ENCODE assay signal across 27 mouse cellular contexts in genomic region chr2:29277703-29278121, GRCm38 (mm10). TPM values are rescaled to one million over a fixed set of nuclear protein-coding genes. Genes with fewer than 3 reads are reported as not detected.
A peak's percentile ranks its signal among the peaks of the same experiment; 100 is the strongest.
DNase-seq lines count a peak whose midpoint lies in the region; ATAC-seq and TF ChIP-seq lines count a peak whose summit lies in the region.
"Had no signal": no experiment of that assay in that cellular context is flagged by ENCODE, and none has a peak within 500 bp of the region (broad histone marks: within the 10 kb centered on the region; RNA-seq: fewer than 3 reads in every experiment).

No protein-coding gene starts in this region.

- no peak for TF ChIP-seq RAD21 in MEL (IDR thresholded peaks at IDR 0.05; ENCODE audit: low read depth, low read length)

- no peak overlapping the region for H3K9ac ChIP-seq in forebrain, embryonic 16.5 days (replicated peaks; ENCODE audit: low read depth, low read length)
- H3K9ac ChIP-seq in forebrain, embryonic 11.5 days (ENCODE audit: low read length), result no peak overlapping the region
- no peak overlapping the region for H3K9ac ChIP-seq in heart, embryonic 12.5 days
- no peak overlapping the region for H3K9ac ChIP-seq in MEL (ENCODE audit: control insufficient read depth, low read depth, low read length, poor library complexity, severe bottlenecking)
- H3K9ac ChIP-seq: embryonic facial prominence, embryonic 12.5 days; heart, embryonic 13.5 days; hindbrain, embryonic 15.5 days; kidney, embryonic 15.5 days; liver, embryonic 13.5 days; neural tube, embryonic 13.5 days had no signal

- no peaks in the 10 kb centered on the region for H3K4me1 ChIP-seq in forebrain, embryonic 16.5 days (replicated peaks; ENCODE audit: control insufficient read depth, insufficient read depth, low read length)
- no peaks in the 10 kb centered on the region for H3K4me1 ChIP-seq in forebrain, embryonic 11.5 days (replicated peaks; ENCODE audit: control insufficient read depth, insufficient read depth, low read length)
- H3K4me1 ChIP-seq in heart, embryonic 12.5 days (replicated peaks), result peaks cover 15% of the 10 kb centered on the region
- H3K4me1 ChIP-seq in MEL (ENCODE audit: control insufficient read depth in 1 of 2, insufficient read depth in 2 of 2, low read length in 2 of 2), result no peaks in the 10 kb centered on the region
- H3K4me1 ChIP-seq: embryonic facial prominence, embryonic 12.5 days; hindbrain, embryonic 15.5 days; liver, embryonic 13.5 days had no signal

- H3K27me3 ChIP-seq in forebrain, embryonic 16.5 days (replicated peaks; ENCODE audit: control insufficient read depth, insufficient read depth, low read length), result no peaks in the 10 kb centered on the region
- H3K27me3 ChIP-seq in forebrain, embryonic 11.5 days (ENCODE audit: control insufficient read depth, insufficient read depth, low read length), result no peaks in the 10 kb centered on the region
- H3K27me3 ChIP-seq in heart, embryonic 12.5 days (replicated peaks), result peaks cover 25% of the 10 kb centered on the region
- H3K27me3 ChIP-seq in MEL (ENCODE audit: control insufficient read depth in 1 of 2, insufficient read depth in 2 of 2, low read length in 2 of 2), result no peaks in the 10 kb centered on the region
- H3K27me3 ChIP-seq: embryonic facial prominence, embryonic 12.5 days; hindbrain, embryonic 15.5 days; kidney, embryonic 15.5 days; liver, embryonic 13.5 days; neural tube, embryonic 13.5 days had no signal

- no peaks in the 10 kb centered on the region for H3K79me2 ChIP-seq in MEL (ENCODE audit: control insufficient read depth, insufficient read depth, low read length, poor library complexity)

- no peak overlapping the region for H3K27ac ChIP-seq in forebrain, embryonic 16.5 days (ENCODE audit: low read length)
- H3K27ac ChIP-seq in forebrain, embryonic 11.5 days (ENCODE audit: low read depth, low read length), result no peak overlapping the region
- no peak overlapping the region for H3K27ac ChIP-seq in heart, embryonic 12.5 days (ENCODE audit: poor library complexity, severe bottlenecking)
- H3K27ac ChIP-seq in MEL (ENCODE audit: control insufficient read depth, low read depth, low read length), result no peak overlapping the region
- H3K27ac ChIP-seq: embryonic facial prominence, embryonic 12.5 days; heart, embryonic 13.5 days; hindbrain, embryonic 15.5 days; kidney, embryonic 15.5 days; liver, embryonic 13.5 days; neural tube, embryonic 13.5 days had no signal

- H3K4me2 ChIP-seq in forebrain, embryonic 16.5 days (ENCODE audit: low read length), result no peak overlapping the region
- no peak overlapping the region for H3K4me2 ChIP-seq in forebrain, embryonic 11.5 days (ENCODE audit: low read depth, low read length, severe bottlenecking)
- no peak overlapping the region for H3K4me2 ChIP-seq in heart, embryonic 12.5 days
- H3K4me2 ChIP-seq: embryonic facial prominence, embryonic 12.5 days; heart, embryonic 13.5 days; hindbrain, embryonic 15.5 days; kidney, embryonic 15.5 days; liver, embryonic 13.5 days; midbrain, embryonic 11.5 days; neural tube, embryonic 13.5 days had no signal

- no peaks in the 10 kb centered on the region for H3K9me3 ChIP-seq in forebrain, embryonic 16.5 days (ENCODE audit: control insufficient read depth, low read length)
- H3K9me3 ChIP-seq in forebrain, embryonic 11.5 days (ENCODE audit: control insufficient read depth, low read length), result no peaks in the 10 kb centered on the region
- H3K9me3 ChIP-seq in heart, embryonic 12.5 days (replicated peaks), result no peaks in the 10 kb centered on the region
- no peaks in the 10 kb centered on the region for H3K9me3 ChIP-seq in MEL (replicated peaks; ENCODE audit: insufficient read depth, low read length)
- H3K9me3 ChIP-seq: embryonic facial prominence, embryonic 12.5 days; heart, embryonic 13.5 days; hindbrain, embryonic 15.5 days; kidney, embryonic 15.5 days; liver, embryonic 13.5 days; neural tube, embryonic 13.5 days had no signal

- no peaks in the 10 kb centered on the region for H3K36me3 ChIP-seq in forebrain, embryonic 16.5 days (ENCODE audit: control insufficient read depth, insufficient read depth)
- no peaks in the 10 kb centered on the region for H3K36me3 ChIP-seq in forebrain, embryonic 11.5 days (ENCODE audit: control insufficient read depth, insufficient read depth, low read length)
- no peaks in the 10 kb centered on the region for H3K36me3 ChIP-seq in heart, embryonic 12.5 days
- H3K36me3 ChIP-seq in MEL (ENCODE audit: control insufficient read depth in 1 of 2, insufficient read depth in 2 of 2, low read length in 2 of 2), result no peaks in the 10 kb centered on the region
- H3K36me3 ChIP-seq: embryonic facial prominence, embryonic 12.5 days; heart, embryonic 13.5 days; hindbrain, embryonic 15.5 days; kidney, embryonic 15.5 days; liver, embryonic 13.5 days; neural tube, embryonic 13.5 days had no signal

- intact Hi-C loops in heart, postnatal 10 days (cut with DNase I), result no loop called here

- no peak for TF ChIP-seq CTCF in MEL (IDR thresholded peaks at IDR 0.05 in 2 of 3, conservative IDR thresholded peaks at IDR 0.05 in 1 of 3; ENCODE audit: control insufficient read depth in 1 of 3, insufficient read depth in 1 of 3, low read depth in 2 of 3, low read length in 3 of 3, poor library complexity in 1 of 3, severe bottlenecking in 1 of 3)

- no peak for TF ChIP-seq POLR2A in MEL (IDR thresholded peaks at IDR 0.05; ENCODE audit: control insufficient read depth in 1 of 2, insufficient read depth in 1 of 2, low read depth in 1 of 2, low read length in 2 of 2, poor library complexity in 1 of 2)

- WGBS in forebrain, embryonic 16.5 days, result 58% methylated on average over 5 of the region's 5 CpGs
- 74% methylated on average over 5 of the region's 5 CpGs for WGBS in forebrain, embryonic 11.5 days
- WGBS in heart, embryonic 12.5 days, result 9% methylated on average over 5 of the region's 5 CpGs

- no peak for TF ChIP-seq EP300 in MEL (IDR thresholded peaks at IDR 0.05; ENCODE audit: low read depth in 1 of 2, low read length in 2 of 2)

- H3K4me3 ChIP-seq in forebrain, embryonic 16.5 days (replicated peaks; ENCODE audit: low read length), result no peak overlapping the region
- no peak overlapping the region for H3K4me3 ChIP-seq in forebrain, embryonic 11.5 days (ENCODE audit: low read depth, low read length)
- no peak overlapping the region for H3K4me3 ChIP-seq in heart, embryonic 12.5 days
- no peak overlapping the region for H3K4me3 ChIP-seq in MEL (ENCODE audit: control insufficient read depth in 1 of 2, insufficient read depth in 1 of 2, low read depth in 2 of 2, low read length in 2 of 2)
- H3K4me3 ChIP-seq: embryonic facial prominence, embryonic 12.5 days; heart, embryonic 13.5 days; hindbrain, embryonic 15.5 days; kidney, embryonic 15.5 days; liver, embryonic 13.5 days; neural tube, embryonic 13.5 days had no signal

- DNase-seq in forebrain, embryonic 11.5 days (ENCODE audit: low spot score), result no peak
- peak; percentile 9 to 12 for DNase-seq in heart, postnatal 10 days
- peak; percentile 61 for DNase-seq in MEL (ENCODE audit: low read depth, low spot score)
- DNase-seq: adrenal gland, adult 2 months; cerebellum, adult 9-10 months; cerebellum, postnatal 36 days; embryo, embryonic 11 days; gastrocnemius, postnatal 25 days; kidney, adult 18-20 months; kidney, postnatal 36 days; left cerebral cortex, postnatal 4 days; liver, embryonic 13.5 days; lung, adult 18-20 months; lung, postnatal 14 days; right cerebral cortex, postnatal 14 days; thymus, postnatal 4 days had no signal

- peak; percentile 20; the same call in 1 of the 2 replicates for ATAC-seq in forebrain, embryonic 16.5 days
- no peak for ATAC-seq in forebrain, embryonic 11.5 days (replicated peaks; ENCODE audit: low FRiP score)
- no peak for ATAC-seq in heart, embryonic 12.5 days (ENCODE audit: insufficient number of reproducible peaks, low FRiP score)
- peak; percentile 85 for ATAC-seq in common myeloid progenitor, adult 5-6 weeks (replicated peaks; ENCODE audit: low read depth, poor library complexity, severe bottlenecking)
- ATAC-seq in CD4-positive, CD25-positive, alpha-beta regulatory T cell, adult 4 months, result no peak
- ATAC-seq: activated CD4-positive, CD25-positive, alpha-beta regulatory T cell, adult 4 months had no signal

TF ChIP-seq in MEL, 35 proteins besides CTCF, POLR2A, EP300 and RAD21:
- no peak for TF ChIP-seq MAZ (IDR thresholded peaks at IDR 0.05; ENCODE audit: low read depth, low read length)
- peak; percentile 63 for TF ChIP-seq GATA1 (IDR thresholded peaks at IDR 0.05; ENCODE audit: low read depth, low read length)

RNA-seq across cellular contexts. Expression of gene Ntng2, which starts 24.9 kb away (rescaled TPM):
- 9.1 and 10.3 TPM in 2 replicates for polyA plus RNA-seq in forebrain, embryonic 16.5 days (2015; fragmentation: Nextera tagmentation; extraction: Ambion mirVana)
- polyA plus RNA-seq in forebrain, embryonic 11.5 days (2014; fragmentation: Nextera tagmentation; extraction: Ambion mirVana), result 1.6 and 2.4 TPM in 2 replicates
- 1 to 10 TPM; 3.0 to 3.4 TPM for total RNA-seq in heart, postnatal 10 days (2021)
- polyA plus RNA-seq in heart, embryonic 12.5 days (2016; fragmentation: Nextera tagmentation; extraction: Ambion mirVana), result 0.26 and 0.33 TPM in 2 replicates
- total RNA-seq in MEL (2012; rRNA removed), result 3.7 and 5.4 TPM in 2 replicates
- 10 to 100 TPM in 1 of 2 experiments, not detected in 1; 19.1 TPM for polyA plus RNA-seq in MEL (2012; ENCODE audit: insufficient read depth in 1 of 2, insufficient read length in 2 of 2, low read depth in 1 of 2, low replicate concordance in 2 of 2, missing spikeins in 1 of 2)
- total RNA-seq in common myeloid progenitor, adult 5-6 weeks (2017), result 1.9 and 5.1 TPM in 2 replicates
- polyA plus RNA-seq in CD4-positive, CD25-positive, alpha-beta regulatory T cell, adult 4 months (2017; shearing (Covaris generic)), result 1 to 10 TPM; 2.4 to 3.1 TPM
- polyA plus RNA-seq: liver, embryonic 13.5 days had no signal

Comparison
In these comparisons a context has a peak if more than half of its experiments do, and no peak if none do; other contexts are left out.
1. ATAC-seq: peak in forebrain, embryonic 16.5 days (single experiment) and common myeloid progenitor, adult 5-6 weeks (single experiment); none in forebrain, embryonic 11.5 days (single experiment), heart, embryonic 12.5 days (single experiment) and CD4-positive, CD25-positive, alpha-beta regulatory T cell, adult 4 months (single experiment).